Mouse (Mus musculus): ENCODE measurements at regions not wholly inside any gene's neighbourhood (a gene's known extent, or its start where the extent isn't known, plus 50 kb on each side); places are given as distances from the start of the nearest gene placed in this dataset.

DNA sequence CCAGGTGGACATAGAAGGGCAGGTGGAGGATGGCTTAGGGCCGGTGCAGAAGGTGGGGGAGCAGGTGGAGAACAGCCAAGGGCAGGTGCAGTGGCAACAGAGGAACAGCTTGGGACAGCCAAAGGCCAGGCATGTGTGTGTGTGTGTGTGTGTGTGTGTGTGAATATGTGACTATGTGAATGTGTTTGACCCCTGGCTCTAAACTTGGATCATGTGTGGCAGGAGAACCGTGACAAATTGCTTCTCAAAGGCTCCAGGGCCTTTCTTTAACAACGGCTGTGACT, 236.7 kb upstream of the Wscd1 start:
- DNase-seq (ENCODE audit: low spot score), result no peak

- DNase-seq (ENCODE audit: low spot score), result no peak
Measured at GRCm38 (mm10) chr11:71515264-71515663, 234.5 kb upstream of the Wscd1 start.

- DNase-seq (ENCODE audit: low spot score), result no peak
Measured at GRCm38 (mm10) chr11:71517377-71517776, 232.3 kb upstream of the Wscd1 start.

DNA sequence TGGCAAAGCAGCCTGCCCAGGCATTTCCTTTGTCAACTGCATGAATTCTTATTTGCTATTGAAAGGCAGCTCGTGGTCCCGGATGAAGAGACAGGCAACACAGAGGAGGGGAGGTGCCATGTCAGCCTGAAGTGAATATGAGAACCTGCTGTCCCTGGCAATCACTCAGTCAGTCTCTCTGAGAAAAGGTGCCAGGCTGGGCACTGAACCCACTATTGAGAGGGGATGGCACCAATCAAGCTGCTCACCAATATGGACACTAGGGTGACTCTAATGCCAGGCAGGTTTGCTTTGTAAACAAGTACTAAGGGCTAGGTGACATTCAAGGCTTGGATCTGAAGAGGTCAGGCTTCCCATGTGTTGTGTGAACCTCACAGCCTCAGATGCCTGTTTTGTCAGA, 222.0 kb upstream of the Wscd1 start:
- DNase-seq (ENCODE audit: low spot score), result no peak

GRCm38 (mm10) chr11:71528588-71528987, 221.1 kb upstream of the Wscd1 start:
- DNase-seq (ENCODE audit: low spot score), result no peak

DNA sequence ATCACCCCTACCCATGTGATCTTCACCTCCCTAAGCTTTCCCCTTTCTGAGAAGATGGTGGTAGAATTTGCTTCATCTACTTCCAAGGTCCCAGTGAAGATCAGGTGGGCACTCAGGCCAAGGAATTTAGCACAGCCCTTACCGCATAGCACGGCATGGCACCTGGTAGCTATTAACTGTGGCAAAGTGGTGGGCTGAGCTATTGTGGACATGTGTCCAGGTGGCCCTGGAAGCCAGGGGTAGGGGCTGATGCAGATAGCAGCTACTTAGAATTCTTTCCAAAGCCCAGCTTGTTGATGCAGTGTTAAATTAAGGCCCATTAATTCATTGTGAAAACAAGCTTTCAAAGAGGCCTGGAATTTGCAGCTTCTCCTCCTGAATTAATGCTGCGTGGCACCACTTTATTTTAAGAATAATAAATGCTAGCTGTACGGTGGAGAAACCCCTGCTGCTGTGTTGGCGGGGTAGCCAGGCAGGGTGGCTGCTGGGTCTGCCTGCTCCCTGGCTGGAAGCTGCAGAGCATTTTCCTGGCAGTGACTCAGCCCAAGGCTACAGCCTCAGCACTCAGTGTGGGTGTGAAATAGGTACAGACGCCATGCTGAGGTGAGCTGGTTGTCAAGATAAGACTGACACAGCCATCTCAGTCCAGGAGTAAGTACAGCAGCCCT, 208.4 kb upstream of the Wscd1 start:
- no peak for DNase-seq (ENCODE audit: low spot score)

DNA sequence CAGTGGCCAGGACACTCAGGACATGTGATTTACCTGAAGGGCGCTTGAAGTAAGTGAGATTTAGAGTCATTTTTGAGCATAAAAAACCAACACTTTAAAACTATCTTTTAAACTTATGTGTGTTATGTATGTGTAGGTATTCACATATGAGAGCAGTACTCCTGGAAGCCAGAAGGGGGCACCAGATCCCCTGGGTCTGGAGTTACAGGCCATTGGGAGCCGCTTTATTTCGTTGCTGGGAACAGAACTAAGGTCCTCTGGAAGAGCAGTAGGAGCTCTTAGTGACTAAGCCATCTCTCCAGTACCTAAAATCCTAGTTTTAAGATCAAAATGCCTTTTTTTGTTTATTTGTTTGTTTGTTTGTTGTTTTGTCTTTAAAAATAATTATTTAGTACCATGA, 192.3 kb upstream of the Wscd1 start:
- no peak for DNase-seq (ENCODE audit: low spot score)

DNA sequence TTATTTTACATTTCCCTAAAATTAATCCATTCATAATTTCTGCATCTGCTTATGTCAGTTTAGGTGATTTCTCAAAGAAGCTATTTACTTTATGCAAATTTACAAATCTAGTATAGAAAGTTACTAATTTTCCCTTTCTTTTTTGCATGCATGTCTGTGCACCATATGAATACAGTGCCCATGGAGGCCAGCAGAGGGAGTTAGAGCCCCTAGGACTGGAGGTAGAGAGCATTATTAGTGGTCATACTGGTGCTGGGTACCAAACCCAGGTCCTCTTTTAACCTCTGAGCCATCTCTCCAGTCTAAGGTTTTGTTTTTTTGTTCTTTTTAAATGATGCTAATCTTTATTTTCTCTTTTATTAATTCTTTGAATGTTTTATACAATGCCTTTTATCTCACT, 184.9 kb upstream of the Wscd1 start:
- no peak for DNase-seq (ENCODE audit: low spot score)

DNA sequence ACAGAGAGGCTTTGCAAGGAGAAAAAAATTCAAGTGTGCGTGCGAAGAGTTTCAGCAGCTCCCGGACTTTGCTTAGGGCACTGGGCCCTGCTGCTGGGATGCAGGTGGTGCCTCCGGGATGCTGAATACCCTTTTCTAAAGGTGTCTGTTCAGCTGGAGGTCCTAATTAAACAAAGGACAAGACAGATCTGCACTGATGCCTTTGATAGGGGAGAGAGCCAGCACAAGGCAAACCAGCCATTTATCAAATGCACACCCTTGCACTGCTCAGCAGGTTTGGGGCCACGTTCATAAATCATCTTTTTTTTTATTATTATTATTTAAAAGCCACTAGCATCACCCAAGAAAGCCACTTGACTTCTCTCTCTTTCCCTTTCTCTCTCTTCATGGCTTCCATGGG, 172.9 kb upstream of the Wscd1 start:
- no peak for DNase-seq (ENCODE audit: low spot score)

DNA sequence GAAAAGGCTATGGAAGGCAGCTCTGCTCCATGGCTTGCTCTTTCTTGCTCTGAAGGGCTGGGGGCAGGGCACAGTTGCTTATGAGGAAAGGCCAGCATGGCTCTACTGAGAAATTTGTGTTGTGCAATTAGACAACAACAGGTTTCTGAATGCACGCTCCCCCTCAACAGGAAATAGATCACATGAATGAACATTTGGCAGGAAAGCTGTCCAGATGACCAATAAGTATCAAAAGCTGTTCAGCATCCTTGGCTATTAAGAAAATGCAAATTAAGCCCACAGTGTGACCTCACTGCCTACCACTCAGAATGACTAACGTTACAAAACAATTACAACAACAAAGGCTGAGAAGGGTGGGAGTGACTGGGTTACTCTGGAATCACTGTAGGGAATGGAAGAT, 167.9 kb upstream of the Wscd1 start:
- DNase-seq (ENCODE audit: low spot score), result no peak

GRCm38 (mm10) chr11:71591014-71591413, 158.7 kb upstream of the Wscd1 start:
- no peak for DNase-seq (ENCODE audit: low spot score)

- DNase-seq (ENCODE audit: low spot score), result peak; percentile 46
Measured at GRCm38 (mm10) chr11:71594250-71594847, 155.4 kb upstream of the Wscd1 start.

GRCm38 (mm10) chr11:71597709-71598108, 152.0 kb upstream of the Wscd1 start:
- no peak for DNase-seq (ENCODE audit: low spot score)

- DNase-seq (ENCODE audit: low spot score), result no peak
Measured at GRCm38 (mm10) chr11:71610782-71611181, 138.9 kb upstream of the Wscd1 start.

GRCm38 (mm10) chr11:71615526-71615925, 134.2 kb upstream of the Wscd1 start:
- no peak for DNase-seq (ENCODE audit: low spot score)

- no peak for DNase-seq (ENCODE audit: low spot score)
Measured at GRCm38 (mm10) chr11:71625501-71626191, 124.1 kb upstream of the Wscd1 start.

- DNase-seq (ENCODE audit: low spot score), result no peak
Measured at GRCm38 (mm10) chr11:71636111-71636510, 113.6 kb upstream of the Wscd1 start.

GRCm38 (mm10) chr11:71636785-71637184, 112.9 kb upstream of the Wscd1 start:
- no peak for DNase-seq (ENCODE audit: low spot score)

DNA sequence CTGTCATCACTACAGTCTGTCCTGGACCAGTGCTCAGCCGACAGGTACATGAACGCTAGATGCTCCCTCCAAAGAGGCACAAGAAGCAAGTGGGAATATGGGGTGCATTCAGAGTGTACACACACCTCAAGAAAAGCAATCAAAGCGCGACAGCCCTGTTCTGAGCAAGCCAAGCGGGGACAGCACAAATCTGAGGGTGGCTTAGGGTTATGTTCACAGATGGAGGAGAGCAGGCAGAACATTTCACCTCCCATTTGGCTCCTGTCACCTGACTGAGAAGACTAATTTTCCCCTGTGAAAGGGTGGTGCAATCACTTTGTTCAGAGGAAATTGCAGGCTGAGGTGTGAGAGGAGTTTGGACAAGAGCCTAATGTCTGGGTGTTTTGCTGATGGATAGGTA, 106.8 kb upstream of the Wscd1 start:
- no peak for DNase-seq (ENCODE audit: low spot score)

DNA sequence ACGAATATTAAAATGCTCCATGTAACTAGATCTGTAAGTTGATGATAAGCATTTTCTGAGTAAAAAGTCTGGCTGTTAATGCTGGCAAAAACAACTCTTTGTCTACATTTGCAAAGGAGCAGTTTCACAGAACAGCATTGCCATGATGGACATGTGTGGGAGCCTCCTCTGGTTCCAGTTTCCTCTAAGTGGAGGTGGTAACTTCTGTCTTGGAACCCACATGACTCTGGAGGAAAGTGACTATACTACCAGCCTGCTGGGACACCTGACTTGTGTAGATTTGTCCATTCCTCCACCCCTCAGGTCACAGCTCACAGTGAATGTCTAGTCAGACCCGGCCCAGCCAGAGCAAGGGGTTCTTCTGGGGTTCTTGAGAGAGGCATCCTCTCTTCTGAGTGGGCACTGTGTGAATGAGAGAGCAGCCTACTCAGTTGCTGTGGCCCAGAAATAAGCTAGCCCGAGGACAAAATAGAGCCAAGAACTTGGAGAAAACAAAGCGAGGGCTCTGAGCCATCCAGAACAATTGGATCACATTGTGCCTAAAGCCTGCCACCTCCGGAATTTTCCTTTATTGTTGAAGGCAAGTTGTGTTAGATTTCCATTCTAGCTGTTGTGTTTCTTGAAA, 97.9 kb upstream of the Wscd1 start:
- no peak for DNase-seq (ENCODE audit: low spot score)

GRCm38 (mm10) chr11:71652381-71652775, 97.3 kb upstream of the Wscd1 start:
- DNase-seq (ENCODE audit: low spot score), result no peak

GRCm38 (mm10) chr11:71658346-71658745, 91.4 kb upstream of the Wscd1 start:
- no peak for DNase-seq (ENCODE audit: low spot score)

All from lung, postnatal 25 days (tissue).